Mouse (Mus musculus) midbrain, embryonic 12.5 days (tissue): ENCODE results near the gene Aff4. TPM values are rescaled to one million over a fixed set of nuclear protein-coding genes. Genes with fewer than 3 reads are reported as not detected.

Experiments
- microRNA-seq: library from miRNA; unstranded; fragments of <30 nt; microRNA quantifications from one replicate; pipeline ENCODE4, GENCODE M21; 2017
- polyA plus RNA-seq: library from polyadenylated mRNA; unstranded; fragments of >200 nt; fragmentation: Nextera tagmentation; extraction: Ambion mirVana; gene quantifications from 2 replicates; pipeline ENCODE4 v1.2.1, GENCODE M21; 2016

Aff4 gene
- polyA plus RNA-seq, 1 experiment from 2014 or later, result 77.4 TPM

Small RNA genes within 50 kb of the gene (microRNA-seq; reads per million reads assigned to microRNA genes)
- not detected for gene Mir6920

Other genes with a start within 250 kb of the Aff4 start
- gene Hspa4, start 50.4 kb upstream of the Aff4 start, polyA plus RNA-seq, result 87.6 and 90.6 TPM in 2 replicates
- 17.5 and 19.3 TPM in 2 replicates for gene Zcchc10, start 26.2 kb upstream of the Aff4 start, polyA plus RNA-seq
- not detected in 2 replicates for gene Leap2, start 72.3 kb downstream of the Aff4 start, polyA plus RNA-seq
- 540 and 574 TPM in 2 replicates for gene Uqcrq, start 80.0 kb downstream of the Aff4 start, polyA plus RNA-seq
- 3.0 and 3.3 TPM in 2 replicates for gene Gdf9, start 80.2 kb downstream of the Aff4 start, polyA plus RNA-seq
- not detected in 2 replicates for gene Gm10447, start 106.3 kb downstream of the Aff4 start, polyA plus RNA-seq
- 1.8 and 2.4 TPM in 2 replicates for gene Shroom1, start 106.4 kb downstream of the Aff4 start, polyA plus RNA-seq
- gene Gm9837, start 119.6 kb downstream of the Aff4 start, polyA plus RNA-seq, result not detected in 2 replicates
- not detected in 2 replicates for gene Gm9945, start 129.3 kb downstream of the Aff4 start, polyA plus RNA-seq
- gene Sowaha, start 129.4 kb downstream of the Aff4 start, polyA plus RNA-seq, result 0.39 and 0.77 TPM in 2 replicates
- gene Sept8, start 168.4 kb downstream of the Aff4 start, polyA plus RNA-seq, result 14.3 and 17.1 TPM in 2 replicates
- 127 and 151 TPM in 2 replicates for gene Kif3a, start 216.5 kb downstream of the Aff4 start, polyA plus RNA-seq